Mouse (Mus musculus) activated CD4-positive, CD25-positive, alpha-beta regulatory T cell, adult 4 months (primary cell): ENCODE data around the gene 2410004P03Rik. TPM values are rescaled to one million over a fixed set of nuclear protein-coding genes. Genes with fewer than 3 reads are reported as not detected.
"Not testable (repeated sequence)": the region's sequence is repeated elsewhere in the genome, so short reads cannot be mapped to it uniquely, and the experiment has no call there.

Experiments
- ATAC-seq: one replicate; pipeline ENCODE4 v1.8.0; 2017
- polyA plus RNA-seq, 2 experiments: library from polyadenylated mRNA; unstranded; fragments of 100-300 nt; shearing (Covaris generic); gene quantifications; one replicate each; pipeline ENCODE4 v1.2.1; 2017

The 2410004P03Rik gene
- polyA plus RNA-seq, 2 experiments from 2014 or later: 0.27 to 0.93 TPM

DNA sequence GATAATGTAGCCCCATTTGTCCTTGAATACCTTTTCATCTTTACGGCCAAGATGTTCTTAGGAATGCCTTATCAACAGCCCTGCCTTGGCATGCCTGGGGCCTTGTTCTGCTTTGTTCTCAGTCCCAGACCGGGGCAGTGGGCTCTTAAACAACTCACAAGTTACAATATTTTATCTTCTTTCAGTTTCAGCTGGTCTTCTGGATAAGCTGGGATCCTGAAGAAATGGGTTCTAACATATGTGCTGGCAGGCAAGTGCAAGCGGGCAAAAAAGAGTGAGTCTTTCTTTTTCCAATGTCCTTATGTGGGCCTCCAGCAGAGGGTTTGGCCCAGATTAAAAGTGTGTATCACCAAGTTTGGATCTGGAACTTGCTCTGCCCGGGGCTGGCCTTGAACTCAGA lies 9.6 kb upstream of the 2410004P03Rik start:
- ATAC-seq: not testable (repeated sequence)

DNA sequence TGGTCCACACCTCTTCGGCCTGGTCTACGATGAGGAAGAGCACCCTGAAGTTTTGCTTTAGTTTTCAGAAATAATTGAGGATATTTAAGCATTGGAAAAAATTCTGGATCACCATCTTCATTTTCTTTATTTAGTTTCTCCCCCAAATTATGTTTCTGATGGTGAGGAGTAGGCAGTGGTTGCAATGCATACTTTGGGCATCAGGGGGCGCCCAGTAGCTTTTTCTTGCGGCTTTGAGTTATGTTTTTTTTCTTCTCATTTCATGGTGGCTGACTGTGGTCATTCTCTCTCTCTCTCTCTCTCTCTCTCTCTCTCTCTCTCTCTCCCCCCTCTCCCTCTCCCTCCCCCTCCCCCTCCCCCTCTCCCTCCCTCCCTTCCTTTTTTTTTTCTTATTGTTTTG lies 6.9 kb upstream of the 2410004P03Rik start:
- peak; percentile 79 for ATAC-seq

DNA sequence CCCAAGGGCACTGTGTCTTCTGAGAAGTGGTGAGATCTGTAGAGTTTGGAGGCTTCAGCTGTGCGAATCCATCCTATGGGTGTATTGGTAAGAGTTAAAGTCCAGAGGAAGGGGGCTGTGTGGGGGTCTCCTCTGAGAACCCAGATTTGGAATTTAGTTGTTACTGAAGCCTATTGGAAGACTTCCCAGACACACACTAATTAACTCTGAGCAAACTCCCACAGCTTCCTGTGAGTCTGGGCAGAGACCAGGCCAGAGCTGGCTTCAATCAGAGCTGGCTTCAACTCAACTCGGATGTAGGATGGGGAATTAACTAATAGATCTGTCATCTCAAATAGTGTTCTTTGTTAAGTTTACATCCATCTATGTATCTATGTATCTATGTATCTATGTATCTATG lies 4.2 kb upstream of the 2410004P03Rik start:
- ATAC-seq: no peak

DNA sequence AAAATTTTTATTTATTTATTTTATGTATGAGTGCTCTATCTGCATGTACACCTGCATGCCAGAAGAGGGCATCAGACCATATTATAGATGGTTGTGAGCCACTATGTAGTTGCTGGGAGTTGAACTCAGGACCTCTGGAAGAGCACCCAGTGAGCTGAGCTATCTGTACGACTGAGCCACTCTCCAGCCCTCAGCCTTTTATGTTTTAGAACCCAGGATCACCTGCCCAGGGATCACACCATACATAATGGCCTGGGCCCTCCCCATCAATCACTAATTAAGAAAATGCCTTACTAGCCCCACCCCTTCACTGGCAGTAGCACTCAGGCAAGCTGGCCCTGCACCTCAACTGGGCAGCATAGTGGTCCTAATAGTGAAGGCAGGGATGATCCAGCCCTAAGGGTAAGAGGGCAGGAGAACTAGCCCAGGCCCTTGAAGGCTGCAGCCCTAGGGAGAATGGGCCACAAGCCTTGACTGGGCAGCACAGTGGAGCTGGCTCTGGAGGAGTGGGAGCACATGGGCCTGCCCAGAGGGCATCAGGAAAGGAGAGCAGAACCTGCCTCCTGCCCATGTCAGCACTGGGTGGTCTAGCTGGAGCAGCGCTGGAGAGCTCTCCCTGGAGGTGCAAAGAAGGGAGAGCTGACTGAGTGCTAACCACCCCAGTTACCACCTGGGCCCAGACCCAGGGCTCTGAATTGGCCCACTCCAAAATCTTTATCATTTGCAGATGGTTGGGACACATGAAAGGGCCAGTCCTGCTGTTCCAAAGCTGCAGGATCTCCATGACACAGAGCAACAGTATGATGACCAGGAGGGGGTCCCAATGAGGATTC lies 756 bp upstream of the 2410004P03Rik start:
- no peak for ATAC-seq

DNA sequence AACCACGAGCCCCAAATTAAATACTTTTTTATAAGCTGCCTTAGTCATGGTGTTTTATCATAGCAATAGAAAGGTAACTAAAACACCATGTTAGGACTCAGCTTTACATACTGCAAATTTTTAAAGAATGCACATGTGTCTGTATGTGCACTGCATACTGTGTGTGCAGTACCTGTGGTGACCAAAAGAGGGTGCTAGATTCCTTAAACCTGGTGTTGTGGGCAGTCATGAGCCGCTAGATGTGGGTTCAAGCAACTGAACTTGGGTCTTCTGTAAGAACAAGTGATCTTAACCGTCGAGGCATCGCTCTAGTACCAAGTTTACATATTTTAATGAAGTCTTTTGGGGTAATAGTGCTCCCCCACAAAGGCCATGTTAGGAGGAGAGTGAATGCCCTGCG lies 2.1 kb downstream of the 2410004P03Rik start:
- ATAC-seq: no peak

DNA sequence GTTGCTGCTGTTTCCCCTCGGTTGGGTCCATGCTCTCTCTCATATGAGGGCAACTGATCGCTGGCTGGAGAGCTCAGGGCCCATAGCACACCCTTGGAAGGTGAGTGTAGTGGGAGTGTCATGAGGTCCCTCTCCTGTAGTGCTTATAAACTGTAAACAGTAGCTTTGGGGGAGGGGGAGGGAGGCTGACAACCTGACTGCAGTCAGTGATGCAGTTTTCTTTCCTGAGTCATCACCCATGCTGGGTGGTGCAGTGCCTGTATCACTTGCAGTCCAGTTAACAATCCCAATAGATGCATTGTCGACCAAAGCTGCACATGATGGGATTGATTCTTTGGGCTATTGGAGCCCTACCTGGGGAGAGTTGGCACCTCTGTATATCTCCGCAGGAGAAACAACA lies 10.3 kb downstream of the 2410004P03Rik start:
- ATAC-seq: no peak

DNA sequence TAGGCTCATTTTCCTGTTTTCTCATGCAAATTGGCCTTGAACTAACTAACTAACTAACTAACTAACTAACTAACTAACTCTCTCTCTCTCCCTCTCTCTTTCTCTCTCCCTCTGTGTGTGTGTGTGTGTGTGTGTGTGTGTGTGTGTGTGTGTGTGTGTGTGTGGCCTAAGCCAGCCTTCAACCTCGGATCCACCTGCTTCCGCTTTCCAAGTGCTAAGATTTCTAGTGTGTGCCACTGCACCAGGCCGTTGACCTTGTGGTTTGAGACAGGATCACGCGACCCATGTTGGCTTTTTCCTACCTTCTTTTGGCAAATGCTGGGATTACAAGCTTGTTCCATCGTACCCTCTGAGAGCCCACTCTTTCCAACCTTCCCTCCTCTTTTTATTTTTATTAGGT lies 10.9 kb downstream of the 2410004P03Rik start:
- no peak for ATAC-seq

DNA sequence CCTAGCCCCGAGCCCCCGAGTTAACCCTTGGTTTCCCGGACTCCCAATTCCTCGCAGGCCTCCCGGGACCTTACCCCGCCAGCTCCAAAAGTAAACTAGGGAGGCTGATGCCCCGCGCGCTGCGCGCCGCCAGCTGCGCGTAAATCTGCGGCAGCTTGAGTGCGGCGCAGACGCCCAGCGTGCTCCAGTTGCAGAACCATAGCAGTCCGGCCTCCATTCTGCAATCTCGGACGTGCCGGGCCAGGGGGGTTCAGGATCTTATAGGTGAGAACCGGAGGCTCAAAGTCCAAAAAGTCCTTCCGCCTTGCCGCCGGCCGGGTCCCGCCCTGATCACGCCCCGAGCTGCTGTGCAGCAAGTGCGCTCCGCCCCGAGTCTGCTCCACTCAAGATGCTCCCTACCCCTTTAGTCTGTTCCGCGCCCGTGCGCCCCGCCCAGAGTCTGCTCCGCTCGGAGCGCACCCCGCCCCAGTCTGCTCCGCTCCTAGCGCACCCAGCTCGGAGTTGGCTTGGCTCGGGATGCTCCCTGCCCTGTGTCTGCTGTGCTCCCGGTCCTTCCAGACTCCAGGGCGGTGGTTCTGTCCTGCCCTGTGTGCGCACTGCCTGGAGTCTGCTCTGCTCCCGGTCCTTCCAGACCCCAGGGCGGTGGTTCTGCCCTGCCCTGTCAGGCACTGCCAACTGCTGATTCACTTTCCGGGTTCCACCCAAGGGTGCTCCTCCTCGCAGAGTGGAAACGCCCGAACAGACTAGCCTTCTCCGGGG lies 11.6 kb downstream of the 2410004P03Rik start, which contains the start of gene Pqlc3:
TSS of gene Pqlc3 (minus strand) at position 670 of the 759 bp plus-strand sequence.
- ATAC-seq: peak; percentile 99

DNA sequence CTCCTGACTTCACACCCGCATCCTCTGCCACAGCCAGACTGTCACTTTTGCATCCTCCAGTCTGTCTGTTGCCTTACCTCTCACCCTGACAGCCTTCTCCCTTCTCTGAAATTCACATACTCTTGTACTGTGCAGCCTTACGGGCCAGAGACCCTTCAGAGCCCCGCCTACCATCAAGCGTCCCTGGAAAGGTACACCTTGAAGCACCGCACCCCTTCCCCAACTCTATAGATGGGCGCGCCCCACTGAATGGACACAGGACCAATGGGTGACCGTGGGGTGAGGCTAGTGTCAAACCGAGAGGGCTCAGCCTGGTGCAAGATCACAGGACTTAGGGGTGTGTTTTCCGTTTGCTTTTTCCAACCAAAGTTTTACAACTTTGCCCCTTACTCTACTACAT lies 12.4 kb downstream of the 2410004P03Rik start:
- ATAC-seq: no peak

DNA sequence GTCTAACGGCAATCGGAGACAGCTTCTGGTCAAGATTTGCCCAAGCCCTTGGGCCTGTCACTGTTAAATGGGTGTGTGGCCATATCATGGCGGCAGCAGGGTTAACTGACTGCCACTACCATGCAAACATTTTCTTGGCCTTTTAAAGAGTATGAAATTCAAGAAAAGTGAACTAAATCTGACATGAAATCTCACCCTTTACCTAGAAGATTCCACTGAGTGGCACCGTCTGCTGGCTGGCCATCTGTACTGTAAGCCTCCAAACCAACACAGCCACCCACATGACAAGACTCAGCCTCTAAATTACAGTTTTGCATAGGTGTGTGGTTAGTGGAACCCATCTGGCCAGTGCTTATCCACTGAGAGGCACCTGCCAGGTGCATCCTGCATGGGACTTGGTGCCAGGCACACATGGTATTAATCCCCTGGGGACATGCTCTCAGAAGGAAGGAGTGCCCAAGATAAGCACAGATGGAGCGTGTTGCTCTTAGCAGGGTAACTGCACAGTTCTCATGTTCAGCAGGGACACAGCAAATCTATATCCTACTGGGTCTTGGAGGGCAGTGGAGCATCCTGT lies 14.6 kb downstream of the 2410004P03Rik start:
- no peak for ATAC-seq

DNA sequence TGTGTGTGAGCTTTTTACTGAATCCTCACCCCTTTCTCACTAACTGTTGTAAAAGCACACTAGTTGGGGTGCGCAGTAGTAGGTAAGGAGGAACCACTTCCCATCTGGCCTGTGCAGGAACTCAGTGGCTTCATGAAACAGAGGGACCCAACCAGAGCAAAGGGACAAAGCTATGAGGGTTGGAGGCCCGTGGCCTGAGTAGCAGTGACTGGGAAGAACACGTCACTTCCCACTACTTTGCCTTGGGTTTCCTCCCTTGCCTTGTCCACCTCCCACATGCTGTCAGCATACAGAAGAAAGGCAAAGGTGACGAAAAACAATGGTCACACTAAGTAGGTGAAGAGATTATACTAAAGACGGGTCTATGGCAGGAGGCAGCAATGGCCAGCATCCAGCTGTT lies 15.2 kb downstream of the 2410004P03Rik start:
- no peak for ATAC-seq

DNA sequence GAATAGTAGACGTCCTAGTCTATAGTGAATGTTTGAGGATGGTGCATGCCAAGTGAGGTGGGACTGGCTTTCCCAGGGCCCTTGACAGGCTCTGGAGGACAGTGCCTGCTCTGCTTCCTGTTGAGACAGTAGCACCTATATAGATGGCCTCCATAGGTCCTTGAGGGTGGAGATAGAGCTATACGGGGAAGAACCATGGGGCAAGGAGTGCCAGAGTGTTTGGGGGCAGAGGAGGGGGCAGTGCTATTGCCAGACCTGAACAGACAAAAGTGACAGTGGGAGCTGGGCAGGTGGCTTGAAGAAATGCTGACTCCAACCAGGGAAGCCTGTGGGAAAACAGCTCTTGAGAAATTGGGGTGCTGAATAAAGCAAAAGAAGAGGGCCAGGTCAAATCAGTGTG lies 17.2 kb downstream of the 2410004P03Rik start:
- no peak for ATAC-seq

DNA sequence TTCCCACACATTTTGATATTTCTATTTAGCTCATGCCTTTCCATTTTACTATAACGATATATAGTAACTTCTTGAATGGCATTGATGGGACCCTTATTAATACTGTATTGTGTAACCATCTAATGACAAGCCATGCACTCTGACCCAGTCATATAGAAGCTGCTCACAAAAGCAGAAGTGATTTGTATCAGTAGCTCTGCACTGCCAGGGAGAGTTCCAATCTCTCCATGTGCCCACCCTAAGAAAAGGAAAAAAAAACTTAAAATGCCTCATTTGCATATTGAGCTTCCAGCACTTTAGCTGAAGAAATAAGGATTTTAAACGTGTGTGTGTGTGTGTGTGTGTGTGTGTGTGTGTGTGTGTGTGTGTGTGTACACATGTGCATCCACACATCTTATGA lies 19.2 kb downstream of the 2410004P03Rik start:
- ATAC-seq: no peak

DNA sequence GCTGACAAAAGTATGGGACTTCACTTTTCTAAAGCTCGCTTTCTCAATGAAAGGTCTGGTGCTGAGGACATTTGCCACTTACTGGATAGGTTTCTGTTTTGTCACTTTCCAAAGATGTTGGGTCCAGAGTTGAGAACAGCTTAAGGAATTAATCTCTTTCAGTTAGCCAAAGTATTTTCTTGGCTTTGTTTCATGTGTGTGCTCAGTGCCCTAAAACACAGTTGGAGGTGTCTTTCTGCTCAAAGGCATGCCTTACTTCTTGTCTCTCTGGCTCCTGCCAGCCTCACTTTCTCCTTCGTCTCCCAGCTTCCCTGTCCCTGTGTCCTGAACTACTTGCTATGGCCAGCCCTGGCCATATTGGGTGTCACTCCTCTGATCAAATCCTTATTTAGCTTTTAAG lies 20.2 kb downstream of the 2410004P03Rik start:
- ATAC-seq: no peak

DNA sequence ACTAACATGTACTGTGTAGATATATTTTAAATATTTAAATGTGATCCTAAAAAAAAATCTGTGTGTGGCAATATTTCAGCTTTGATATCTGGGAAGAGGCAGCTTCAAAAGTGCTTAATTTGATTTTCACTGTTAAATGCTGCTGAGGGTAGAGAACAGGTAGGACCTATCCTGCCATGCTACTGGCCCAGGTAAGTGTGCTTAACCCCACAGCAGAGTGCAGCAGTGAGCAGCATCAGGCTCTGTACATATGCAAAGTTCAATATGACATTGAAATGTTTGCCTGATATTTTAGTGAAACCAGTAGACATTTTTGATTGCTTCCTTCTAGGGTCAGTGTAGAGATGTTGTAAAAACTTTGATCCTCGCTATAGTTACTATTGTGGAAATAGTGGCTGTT lies 25.7 kb downstream of the 2410004P03Rik start:
- ATAC-seq: peak; percentile 71

DNA sequence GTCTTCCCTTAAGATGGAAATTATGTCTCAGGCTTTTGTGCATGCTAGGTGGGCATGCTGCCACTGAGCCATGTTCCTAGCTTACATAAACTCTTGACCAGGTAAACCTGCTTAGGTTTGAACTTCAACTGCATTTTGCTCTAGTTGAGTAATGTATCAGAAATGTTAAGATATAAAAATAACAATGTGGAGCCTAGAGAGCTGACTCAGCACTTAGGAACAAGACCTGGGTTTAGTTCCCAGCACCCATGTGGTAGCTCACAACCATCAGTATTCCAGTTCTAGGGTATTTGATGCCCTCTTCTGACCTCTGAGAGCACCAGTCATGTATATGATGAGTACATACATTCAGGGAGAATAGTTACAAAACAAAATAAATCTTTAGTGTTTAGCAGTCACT lies 34.4 kb downstream of the 2410004P03Rik start:
- ATAC-seq: no peak

DNA sequence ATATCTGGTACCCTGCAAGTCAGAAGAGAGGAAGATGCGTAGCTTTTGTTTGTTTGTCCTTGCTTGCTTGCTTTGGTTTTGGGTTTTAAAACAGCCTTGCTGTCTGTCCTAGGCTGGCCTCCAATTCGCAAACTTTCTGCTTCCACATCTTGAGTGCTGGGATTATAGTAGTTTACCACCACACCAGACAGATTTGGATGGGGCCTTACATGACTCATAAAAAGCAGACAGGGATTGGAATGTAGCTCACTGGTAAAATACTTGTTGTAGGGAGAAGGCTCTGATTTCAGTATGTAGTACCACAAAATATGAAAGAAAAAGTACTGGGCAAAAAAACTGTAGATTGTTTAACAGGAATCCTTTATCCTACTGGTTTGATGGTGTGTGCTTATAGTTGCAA lies 44.7 kb downstream of the 2410004P03Rik start:
- no peak for ATAC-seq

DNA sequence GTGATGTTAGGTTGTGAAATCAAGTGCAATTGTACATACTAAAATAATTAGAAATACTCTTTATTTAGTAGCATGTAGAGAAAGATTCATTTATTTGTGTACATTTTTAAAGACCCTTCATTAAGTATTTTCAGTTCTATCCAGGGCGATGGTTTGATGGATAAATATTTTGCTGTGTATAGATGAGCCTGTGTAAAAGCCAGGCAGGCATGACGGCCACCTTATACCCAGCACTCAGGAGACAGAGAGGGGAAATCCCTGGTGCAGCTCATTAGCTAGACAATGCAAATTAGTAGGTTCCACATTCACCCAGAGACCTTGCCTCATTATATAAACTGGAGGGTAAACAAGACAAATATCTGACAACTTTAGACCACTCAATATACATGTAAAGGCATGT lies 48.2 kb downstream of the 2410004P03Rik start:
- ATAC-seq: peak; percentile 96

DNA sequence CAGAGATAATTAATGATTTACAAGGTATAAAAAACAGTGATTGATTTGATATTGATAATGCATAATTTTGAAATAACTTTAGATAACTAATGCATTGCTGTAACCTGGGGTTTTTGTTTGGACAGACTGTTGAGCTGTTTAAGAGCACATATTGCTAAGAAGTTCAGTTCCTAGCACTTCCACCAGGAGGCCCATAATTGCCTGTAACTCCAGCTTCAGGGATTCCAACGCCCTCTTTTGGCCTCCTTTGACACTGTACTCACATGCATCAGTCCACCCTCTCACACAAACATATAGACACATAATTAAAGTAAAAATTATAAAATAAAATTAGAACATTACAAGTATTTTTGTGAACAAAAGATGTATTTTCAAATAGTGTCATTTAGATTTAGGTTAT lies 52.7 kb downstream of the 2410004P03Rik start:
- ATAC-seq: no peak
